Mouse (Mus musculus) CD4-positive helper T cell, adult 2 months (primary cell): ENCODE data around the gene H2-DMb1.

Experiments
- DNase-seq: peaks from one replicate; pipeline ENCODE4 v3.0.0-alpha.2; 2012; ENCODE audit warnings: low read depth, missing footprints, low spot score

Gene H2-DMb1

GRCm38 (mm10) chr17:34122188-34122984, 30.5 kb upstream of the H2-DMb1 start, which contains the start of gene Brd2:
TSS of gene Brd2 (minus strand) at chr17:34122634.
- DNase-seq = peak; percentile 99

GRCm38 (mm10) chr17:34123111-34123510, 29.8 kb upstream of the H2-DMb1 start:
- DNase-seq = no peak

- DNase-seq = no peak
Observed at GRCm38 (mm10) chr17:34123518-34123917, 29.4 kb upstream of the H2-DMb1 start.

- DNase-seq = peak; percentile 14
Observed at GRCm38 (mm10) chr17:34124649-34125048, 28.2 kb upstream of the H2-DMb1 start.

GRCm38 (mm10) chr17:34126826-34127420, 25.9 kb upstream of the H2-DMb1 start:
- DNase-seq = peak; percentile 12

GRCm38 (mm10) chr17:34127475-34127874, 25.4 kb upstream of the H2-DMb1 start:
- DNase-seq = peak; percentile 84

- peak; percentile 73 for DNase-seq
Observed at GRCm38 (mm10) chr17:34128264-34128937, 24.5 kb upstream of the H2-DMb1 start.

- DNase-seq = peak; percentile 70
Observed at GRCm38 (mm10) chr17:34128944-34129791, 23.7 kb upstream of the H2-DMb1 start.

- DNase-seq = no peak
Observed at GRCm38 (mm10) chr17:34130073-34130947, 22.6 kb upstream of the H2-DMb1 start.

- DNase-seq = no peak
Observed at GRCm38 (mm10) chr17:34131911-34132310, 21.0 kb upstream of the H2-DMb1 start.

- peak; percentile 13 for DNase-seq
Observed at GRCm38 (mm10) chr17:34133289-34133688, 19.6 kb upstream of the H2-DMb1 start.

- peak; percentile 13 for DNase-seq
Observed at GRCm38 (mm10) chr17:34134451-34134850, 18.4 kb upstream of the H2-DMb1 start.

- DNase-seq = peak; percentile 99
Observed at GRCm38 (mm10) chr17:34135297-34136224, 17.3 kb upstream of the H2-DMb1 start.

- DNase-seq = no peak
Observed at GRCm38 (mm10) chr17:34137601-34138000, 15.3 kb upstream of the H2-DMb1 start.

GRCm38 (mm10) chr17:34138655-34139054, 14.2 kb upstream of the H2-DMb1 start:
- no peak for DNase-seq

GRCm38 (mm10) chr17:34139416-34139815, 13.5 kb upstream of the H2-DMb1 start:
- no peak for DNase-seq

GRCm38 (mm10) chr17:34140240-34140639, 12.6 kb upstream of the H2-DMb1 start:
- DNase-seq = no peak

- DNase-seq = no peak
Observed at GRCm38 (mm10) chr17:34141448-34141847, 11.4 kb upstream of the H2-DMb1 start.

- DNase-seq = peak; percentile 12
Observed at GRCm38 (mm10) chr17:34142456-34143010, 10.3 kb upstream of the H2-DMb1 start.
